Mouse (Mus musculus) induced T-regulatory cell, adult 2 months (primary cell): ENCODE measurements at regions not wholly inside any gene's neighbourhood (a gene's known extent, or its start where the extent isn't known, plus 50 kb on each side); places are given as distances from the start of the nearest gene placed in this dataset.

Experiments
- DNase-seq: peaks from one replicate; pipeline ENCODE4 v3.0.0-alpha.2; 2012; ENCODE audit warnings: low read depth

DNA sequence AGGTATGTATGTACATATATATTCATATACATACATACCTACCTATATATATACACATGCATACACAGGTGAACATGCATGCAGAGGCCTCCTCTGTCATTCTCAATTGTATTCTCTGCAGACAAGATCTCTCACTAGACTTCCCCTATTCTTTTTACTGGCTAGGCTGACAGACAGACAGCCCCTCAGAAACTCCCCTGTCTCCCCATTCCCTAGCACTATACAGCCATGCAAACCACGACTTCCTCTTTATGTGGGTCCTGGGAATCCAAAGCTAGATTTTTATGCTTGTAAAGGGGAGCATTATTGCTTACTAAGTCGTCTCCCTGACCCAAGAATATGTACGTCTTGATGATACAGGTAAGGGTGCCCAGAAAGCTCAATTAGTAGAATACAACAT, 86.9 kb downstream of the Fam124b start:
- no peak for DNase-seq

- no peak for DNase-seq
These were observed 94.3 kb downstream of the Fam124b start for GRCm38 (mm10) chr1:80123966-80124365.

DNA sequence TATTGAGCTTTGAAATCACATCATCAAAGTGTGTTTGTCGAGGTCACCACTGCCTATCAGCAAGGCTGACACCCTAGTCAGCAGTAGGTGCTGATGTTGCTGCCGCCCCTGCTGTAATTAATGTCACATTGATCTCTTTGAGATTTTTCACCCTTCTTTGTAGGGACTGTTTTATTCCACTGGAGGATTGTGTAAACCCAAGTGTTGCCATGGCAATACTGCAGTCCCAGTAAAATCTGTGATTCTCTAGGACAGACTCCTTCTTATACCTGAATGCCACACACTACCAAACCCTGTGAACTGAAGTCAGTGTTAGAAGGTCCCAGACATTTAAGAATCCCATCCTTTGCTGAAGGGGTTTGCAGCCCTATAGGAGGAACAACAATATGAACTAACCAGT, 102.4 kb downstream of the Fam124b start:
- no peak for DNase-seq

DNA sequence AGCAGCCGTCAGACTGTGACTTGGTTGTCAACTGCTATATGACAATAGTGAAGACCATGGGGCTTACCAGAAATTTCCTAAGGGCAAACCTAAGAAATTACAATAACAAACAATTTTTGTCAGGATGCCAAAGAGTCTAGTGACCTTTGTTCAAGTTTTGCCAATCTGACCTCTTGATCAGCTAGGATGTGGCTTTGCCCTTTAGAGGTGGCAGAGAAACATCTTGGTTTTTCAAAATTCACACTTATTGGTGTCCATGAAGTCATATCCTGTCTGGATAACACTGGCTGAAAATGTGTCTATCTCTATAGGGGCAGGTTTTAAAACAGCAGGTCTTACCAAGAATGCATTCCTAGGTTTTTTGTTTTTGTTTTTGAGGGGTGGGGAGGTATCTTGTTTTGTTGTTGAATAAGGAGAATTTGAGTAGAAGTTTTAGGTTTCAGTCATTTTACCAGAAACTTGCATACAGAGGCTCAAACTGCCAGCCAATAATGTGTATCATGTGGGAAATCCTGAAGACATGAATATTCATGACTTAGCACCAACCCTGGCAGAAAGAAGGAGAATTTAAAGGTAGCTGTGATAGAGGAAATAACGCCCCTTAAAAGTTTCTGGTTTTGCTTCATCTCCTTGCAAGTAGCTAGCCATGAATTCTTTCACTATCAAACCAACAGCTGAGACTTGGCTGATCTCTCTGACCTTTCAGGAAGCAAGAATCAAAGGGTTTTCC, 110.4 kb downstream of the Fam124b start:
- no peak for DNase-seq

DNA sequence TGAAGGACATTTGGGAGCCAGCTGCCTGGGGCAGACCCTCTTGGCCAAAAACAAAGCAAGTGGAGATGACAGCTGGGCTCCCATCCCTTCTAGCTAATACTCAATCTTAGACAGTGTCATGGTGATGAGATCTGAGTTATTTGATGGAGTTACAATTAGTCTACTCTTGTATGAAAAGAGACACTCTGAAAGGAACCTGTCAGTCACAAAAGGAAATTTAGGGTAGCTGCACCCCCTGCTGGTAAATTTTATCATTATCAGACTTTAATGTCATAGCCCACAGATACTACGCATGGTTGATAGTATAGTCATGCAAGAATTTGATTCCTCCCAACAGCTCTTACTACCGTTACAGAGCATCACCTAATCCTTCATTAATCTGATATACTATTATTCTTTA, 112.0 kb downstream of the Fam124b start:
- DNase-seq: peak; percentile 45

- DNase-seq: no peak
These were observed 120.0 kb downstream of the Fam124b start for GRCm38 (mm10) chr1:80098266-80098665.

- DNase-seq: no peak
These were observed 126.5 kb downstream of the Fam124b start for GRCm38 (mm10) chr1:80091800-80092199.

DNA sequence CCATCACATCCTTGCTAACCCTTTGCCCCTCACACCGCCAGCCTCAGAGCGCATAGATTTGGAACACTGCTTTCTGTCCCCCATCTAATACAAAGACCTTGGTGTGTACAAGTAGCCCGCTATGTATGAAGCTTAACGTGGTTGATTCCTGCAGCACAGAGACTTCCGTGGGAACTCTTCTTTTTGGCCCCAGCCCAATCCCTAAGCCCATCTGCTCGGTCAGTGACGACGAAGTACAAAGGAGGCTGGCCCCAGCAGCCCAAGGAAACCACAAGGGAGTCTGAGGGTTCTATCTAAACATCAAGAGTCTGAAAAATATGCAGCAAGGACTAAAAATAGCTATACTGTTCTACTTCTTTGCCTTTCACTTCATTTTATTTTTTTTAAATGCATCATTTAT, 126.9 kb downstream of the Fam124b start:
- no peak for DNase-seq

DNA sequence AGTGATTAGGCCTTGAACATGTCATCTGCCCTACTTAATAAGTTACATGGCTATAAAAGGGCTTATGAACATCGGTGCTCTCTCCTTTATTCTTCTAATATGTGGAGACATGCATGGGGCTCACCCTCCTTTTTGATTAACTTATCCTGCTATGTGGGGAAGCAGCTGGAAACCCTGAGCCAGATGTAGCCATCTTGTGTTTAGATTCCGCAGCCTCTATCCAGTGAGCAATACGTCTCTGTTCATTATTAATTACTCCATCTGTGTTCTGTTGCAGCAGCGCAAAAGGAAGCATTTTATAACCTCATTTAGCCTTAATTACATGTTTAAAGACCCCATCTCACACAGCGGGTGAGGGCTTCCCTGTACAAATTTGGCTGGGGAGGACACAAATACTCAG, 129.6 kb downstream of the Fam124b start:
- DNase-seq: no peak

DNA sequence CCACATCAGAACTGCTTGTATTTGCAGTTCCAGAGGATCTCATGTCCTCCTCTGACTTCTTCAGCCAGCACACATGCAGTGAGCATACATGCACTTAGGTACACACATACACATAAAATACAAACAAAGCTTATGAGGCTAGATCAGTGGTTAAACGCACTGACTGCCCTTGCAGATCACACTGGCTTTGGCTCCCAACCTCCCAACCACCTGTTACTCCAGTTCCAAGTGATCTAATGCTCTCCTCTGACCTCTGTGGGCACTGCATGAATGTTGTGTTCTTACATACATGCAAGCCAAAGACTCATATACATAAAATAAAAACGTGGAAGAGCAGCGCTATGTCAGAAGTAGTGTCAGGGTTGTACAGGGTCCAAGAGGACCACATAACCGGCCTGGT, 141.9 kb downstream of the Fam124b start:
- no peak for DNase-seq

GRCm38 (mm10) chr1:80074376-80074775, 143.9 kb downstream of the Fam124b start:
- DNase-seq: no peak

- no peak for DNase-seq
These were observed 144.3 kb downstream of the Fam124b start for GRCm38 (mm10) chr1:80073950-80074349.

GRCm38 (mm10) chr1:80069141-80069540, 149.1 kb downstream of the Fam124b start:
- no peak for DNase-seq

GRCm38 (mm10) chr1:80062121-80062520, 156.2 kb downstream of the Fam124b start:
- no peak for DNase-seq

- DNase-seq: no peak
These were observed 156.6 kb downstream of the Fam124b start for GRCm38 (mm10) chr1:80061632-80062031.

GRCm38 (mm10) chr1:80045141-80045540, 173.1 kb downstream of the Fam124b start:
- no peak for DNase-seq

GRCm38 (mm10) chr1:80040409-80040808, 177.9 kb downstream of the Fam124b start:
- DNase-seq: no peak

GRCm38 (mm10) chr1:80039891-80040290, 178.4 kb downstream of the Fam124b start:
- no peak for DNase-seq

GRCm38 (mm10) chr1:80039161-80039560, 178.2 kb upstream of the Serpine2 start:
- no peak for DNase-seq

- no peak for DNase-seq
These were observed 177.1 kb upstream of the Serpine2 start for GRCm38 (mm10) chr1:80038059-80038458.

DNA sequence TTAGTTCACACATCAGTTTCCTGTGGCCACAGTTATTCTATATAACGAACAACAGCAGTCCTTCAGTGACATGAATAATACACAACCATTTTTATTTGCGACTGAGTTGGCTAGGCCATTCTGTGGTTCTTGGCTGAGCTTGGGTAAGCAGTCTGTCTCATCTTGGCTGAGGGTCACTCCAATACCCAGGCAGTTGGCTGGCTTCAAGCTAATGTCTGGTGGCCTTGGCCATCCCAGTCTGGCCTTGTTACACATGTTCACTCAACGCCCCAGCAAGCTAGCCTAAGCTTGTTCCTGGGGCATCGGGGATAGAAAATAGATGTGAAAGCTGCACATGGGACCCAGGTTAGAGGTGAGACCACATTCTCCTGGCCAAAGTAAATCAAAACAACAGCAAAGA, 175.5 kb upstream of the Serpine2 start:
- no peak for DNase-seq

GRCm38 (mm10) chr1:80033522-80033921, 172.5 kb upstream of the Serpine2 start:
- no peak for DNase-seq

GRCm38 (mm10) chr1:80033121-80033520, 172.1 kb upstream of the Serpine2 start:
- no peak for DNase-seq

DNA sequence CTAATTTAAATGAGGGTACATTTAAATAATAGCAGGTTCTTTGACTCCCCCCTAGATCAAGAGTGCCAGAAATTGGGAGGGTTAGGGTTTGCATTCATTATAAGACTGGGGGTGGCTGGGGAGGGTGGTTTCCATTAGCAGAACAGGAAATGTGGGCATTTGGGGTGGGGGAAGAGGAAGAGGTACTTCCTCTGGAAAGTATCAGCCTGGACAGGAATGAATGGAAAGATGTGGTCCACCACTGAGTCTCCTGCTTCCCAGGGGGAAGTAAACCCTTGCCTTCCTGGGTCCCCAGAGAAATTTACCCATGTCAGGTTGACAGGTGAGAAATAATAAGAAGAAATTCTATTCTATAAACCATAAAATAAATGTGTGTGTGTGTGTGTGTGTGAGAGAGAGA, 171.5 kb upstream of the Serpine2 start:
- no peak for DNase-seq
